Mouse (Mus musculus) brain, embryonic 18.5 days (tissue): ENCODE data around the gene Sycp3.
"Not testable (repeated sequence)": the region's sequence is repeated elsewhere in the genome, so short reads cannot be mapped to it uniquely, and the experiment has no call there.

Experiments
- DNase-seq: peaks from one replicate; pipeline ENCODE4 v3.0.0-alpha.2; 2012; ENCODE audit warnings: low read depth, low spot score

Gene Sycp3

DNA sequence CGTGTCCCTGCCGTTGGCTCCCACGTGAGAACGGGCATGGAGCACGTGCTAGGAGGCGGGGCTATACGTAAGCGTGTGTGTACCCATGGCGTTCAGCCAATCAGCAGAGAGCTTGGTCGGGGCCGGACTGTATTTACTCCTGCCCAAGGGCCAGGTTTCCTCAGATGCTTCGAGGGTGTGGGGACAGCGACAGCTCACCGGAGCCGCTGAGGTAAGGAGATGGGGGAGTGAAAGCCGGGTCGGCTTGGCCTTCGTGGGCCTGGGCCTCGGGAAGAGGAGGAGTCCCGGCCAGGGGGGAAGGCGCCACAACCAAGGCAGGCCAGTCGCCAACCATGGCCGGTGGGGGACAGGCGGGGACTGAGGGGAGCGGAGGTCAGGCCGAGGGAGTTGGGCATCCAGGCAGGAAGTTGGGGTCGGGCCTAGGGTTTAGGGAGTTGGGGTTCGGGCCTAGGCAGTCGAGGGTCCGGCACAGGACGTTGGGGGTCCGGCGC, at the start of gene Sycp3:
Sycp3 (plus strand) TSS at position 68 of the 491 bp plus-strand sequence.
- no peak for DNase-seq

DNA sequence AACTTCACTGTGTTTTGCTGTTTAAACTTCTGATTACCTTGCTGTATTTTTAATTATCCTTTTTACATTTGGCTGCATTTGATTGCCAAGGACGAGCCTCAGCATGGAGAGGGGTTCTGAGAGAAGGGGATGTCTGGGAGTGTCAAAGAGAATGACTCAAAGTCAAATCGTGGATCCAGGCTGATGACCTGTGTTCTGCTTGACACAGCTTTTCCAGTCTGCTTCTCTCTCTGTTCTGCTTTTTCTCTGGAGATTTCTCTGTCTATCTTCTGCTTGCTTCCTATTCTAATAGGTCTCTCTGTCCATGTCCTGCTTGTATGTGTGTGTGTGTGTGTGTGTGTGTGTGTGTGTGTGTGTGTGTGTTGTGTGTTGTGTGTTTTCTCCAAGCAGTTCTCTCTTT, 49.6 kb upstream of the Sycp3 start:
- DNase-seq, result no peak

DNA sequence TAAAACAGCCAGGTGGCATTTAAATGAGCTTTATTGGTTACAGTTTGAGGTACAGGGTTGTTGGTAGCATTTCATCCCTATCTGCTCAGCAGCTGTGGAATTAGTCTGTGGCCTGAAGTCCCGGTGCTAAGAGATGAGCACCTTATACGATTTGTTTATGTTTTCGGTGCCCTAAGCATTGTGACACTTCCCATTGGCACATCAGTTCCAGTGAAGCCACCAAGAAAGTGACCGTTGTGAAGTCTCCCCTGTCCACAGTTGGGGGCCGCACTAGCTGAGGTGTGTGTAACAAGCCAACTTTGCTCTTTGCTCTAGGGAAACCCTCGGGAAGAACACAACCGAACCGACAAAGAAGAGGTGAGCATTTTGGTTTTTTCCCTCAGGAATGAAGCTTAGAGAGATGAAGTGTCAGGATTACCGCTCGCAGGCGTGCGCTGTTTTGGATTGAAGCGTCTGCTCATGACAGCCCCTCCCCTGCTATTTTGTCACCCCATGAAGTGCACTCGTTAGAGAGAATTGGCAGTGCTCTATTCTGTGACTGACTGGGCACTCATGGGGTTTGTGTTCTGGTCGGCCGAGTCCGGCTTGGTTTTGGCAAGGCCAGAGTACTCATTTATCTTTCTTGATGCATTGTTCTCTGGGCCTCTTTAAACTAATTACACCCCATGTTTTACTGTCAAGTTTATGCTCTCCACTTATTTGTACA, 46.9 kb upstream of the Sycp3 start:
- no peak for DNase-seq

DNA sequence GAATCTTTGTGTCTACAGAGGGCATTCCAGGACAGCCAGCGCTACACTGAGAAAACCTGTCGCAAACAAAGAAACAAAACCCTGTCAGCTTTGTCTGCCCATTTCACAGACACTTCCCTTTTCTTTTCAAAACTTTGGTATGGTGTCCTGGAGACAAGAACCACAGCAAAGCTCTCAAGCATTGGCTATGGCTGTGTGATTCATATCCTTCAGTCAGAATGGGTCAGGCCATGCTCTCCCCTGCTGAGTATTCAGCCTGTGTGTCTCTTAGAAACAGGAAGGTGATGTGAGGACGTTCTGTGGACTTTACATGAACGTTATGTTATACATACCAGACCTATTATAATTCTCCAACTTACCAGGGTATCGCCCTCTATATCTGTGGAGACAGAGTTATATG, 41.7 kb upstream of the Sycp3 start:
- DNase-seq, result no peak

DNA sequence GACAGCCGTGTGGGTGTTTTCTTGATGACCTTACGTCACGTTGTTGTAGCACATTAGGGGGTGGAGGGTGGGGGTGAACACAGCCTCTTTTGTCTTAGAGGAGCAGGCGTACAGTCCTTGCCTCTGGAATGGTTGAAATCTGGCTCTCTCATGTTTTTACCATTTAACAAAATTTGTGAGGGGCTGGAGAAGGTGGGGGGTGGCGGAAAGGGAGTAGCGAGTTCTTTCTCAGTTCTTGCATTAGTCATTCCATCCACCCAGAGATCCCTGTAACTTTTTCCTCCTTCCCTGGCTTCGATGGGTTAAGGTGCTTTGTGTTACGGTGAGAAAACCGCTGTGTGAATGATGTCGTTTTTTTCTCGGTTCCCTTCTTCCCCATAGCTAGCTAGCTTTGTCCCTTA, 39.2 kb upstream of the Sycp3 start:
- DNase-seq, result no peak

DNA sequence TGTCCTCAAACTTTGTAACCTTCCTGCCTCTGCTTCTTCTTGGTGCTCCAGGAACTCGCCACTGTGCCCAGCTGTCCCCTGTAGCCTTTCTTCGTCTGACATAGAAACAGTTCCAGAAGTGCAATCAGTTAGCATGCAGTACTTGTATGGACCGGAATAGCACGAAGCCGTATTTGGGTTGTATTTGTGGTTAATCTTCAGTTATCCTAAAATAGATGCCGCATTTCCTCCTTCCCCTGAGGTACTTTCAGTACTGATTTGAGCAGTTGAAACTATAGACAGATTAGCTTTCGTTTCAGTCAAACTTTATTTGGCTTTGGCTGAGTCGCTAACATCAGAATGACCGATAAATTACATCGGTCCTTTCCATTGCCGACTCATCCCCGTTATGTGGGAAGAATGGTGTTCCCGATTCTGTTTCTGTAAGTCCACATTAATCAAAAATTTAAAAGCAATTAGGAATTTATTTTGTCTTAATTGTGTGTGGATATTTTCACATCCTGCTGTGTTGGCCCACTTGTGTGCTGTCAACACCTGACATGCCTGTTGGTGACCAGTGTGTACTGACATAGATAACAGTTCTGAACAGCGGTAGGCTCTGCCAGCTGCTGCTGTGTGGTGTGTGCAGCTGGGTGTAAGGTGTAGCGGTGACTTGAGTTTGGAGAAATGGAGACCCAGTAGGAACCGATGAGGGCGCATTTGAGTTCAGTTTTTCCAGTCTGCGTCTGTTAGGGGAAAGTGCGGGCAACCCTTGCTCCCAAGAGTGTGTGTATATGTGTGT, 38.5 kb upstream of the Sycp3 start:
- no peak for DNase-seq

DNA sequence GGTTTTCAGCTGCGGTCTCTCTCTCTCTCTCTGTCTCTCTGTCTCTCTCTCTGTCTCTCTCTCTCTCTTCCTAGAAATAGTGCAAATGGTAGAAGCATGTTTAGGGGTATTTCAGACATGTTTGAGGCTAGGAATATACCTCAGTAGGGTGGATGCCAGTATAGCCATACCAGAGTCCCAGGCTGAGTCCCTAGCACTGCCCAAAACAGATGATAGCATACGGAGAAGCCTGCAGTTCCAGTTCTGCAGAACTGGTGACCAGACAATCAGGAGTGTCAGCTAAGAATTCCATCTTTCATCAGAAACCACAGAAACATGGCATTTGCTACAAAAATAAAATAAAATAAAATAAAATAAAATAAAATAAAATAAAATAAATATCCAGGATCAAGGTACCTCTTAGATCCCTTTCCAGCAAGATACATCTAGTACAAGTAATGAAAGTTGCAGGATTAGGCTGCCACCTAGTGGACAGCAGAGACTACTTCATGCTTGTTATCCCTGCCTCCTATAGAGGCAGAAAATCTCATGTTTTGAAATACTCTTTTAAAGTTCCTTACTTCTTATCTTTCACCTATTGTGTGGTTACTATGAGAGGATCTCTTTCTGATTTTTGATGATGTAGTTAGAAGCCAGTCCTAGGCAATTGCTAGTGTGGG, 33.1 kb upstream of the Sycp3 start:
- peak; percentile 55 for DNase-seq

DNA sequence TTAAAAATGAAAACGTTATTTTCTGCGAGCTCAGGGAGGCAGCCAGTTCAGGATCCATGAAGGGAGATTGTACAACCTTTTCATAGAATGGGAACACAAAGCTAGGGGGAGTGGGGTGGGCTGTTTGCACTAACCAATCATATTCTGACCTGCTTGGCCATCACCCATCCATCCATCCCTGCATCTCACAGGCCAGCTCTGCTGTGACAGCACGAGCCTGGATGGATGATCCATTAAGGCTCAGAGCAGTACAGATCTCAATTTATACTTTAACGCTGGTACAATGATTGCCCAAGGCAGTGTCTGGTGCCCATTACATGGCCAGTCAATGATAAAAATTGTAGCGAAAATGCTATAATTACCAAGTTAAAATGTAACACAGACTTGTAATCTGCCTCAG, 32.5 kb upstream of the Sycp3 start:
- DNase-seq, result no peak

DNA sequence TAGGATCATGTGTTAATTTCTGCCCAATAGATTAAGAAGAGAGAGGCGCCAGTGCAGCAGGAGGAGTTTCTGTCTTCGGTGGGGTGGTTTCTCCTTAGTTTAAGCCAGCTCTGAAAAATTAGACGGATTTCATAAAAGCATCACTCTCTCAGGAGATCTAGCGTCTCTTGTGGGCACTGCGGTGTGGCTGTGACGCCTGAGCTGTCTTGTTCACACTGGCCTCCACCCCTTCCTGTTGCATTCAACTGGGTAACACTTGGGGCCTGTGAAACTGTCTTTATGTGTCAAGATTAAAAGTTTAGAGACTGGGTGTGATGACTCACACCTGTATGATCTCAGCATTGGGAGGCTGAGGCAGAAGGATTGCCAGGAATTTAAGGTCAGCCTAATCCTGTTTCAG, 31.4 kb upstream of the Sycp3 start:
- no peak for DNase-seq

DNA sequence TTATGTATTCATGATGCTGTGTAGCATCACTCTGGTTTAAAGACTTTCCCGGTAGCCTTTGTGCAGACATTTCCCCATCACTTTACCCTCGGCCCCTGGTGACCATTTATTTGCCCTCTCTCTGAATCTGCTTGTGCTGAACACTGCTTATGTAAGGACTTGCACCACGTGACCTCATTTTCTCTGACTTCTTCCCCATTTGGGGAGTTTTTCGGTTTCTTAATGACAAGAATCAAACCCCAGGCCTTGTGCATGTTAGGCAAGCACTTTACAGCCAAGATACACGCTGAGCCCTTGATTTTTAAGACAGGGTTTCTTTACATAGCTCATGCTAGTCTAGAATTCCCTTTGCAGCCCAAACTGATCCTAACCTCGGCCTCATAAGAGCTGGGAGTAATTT, 18.1 kb upstream of the Sycp3 start:
- DNase-seq, result no peak

DNA sequence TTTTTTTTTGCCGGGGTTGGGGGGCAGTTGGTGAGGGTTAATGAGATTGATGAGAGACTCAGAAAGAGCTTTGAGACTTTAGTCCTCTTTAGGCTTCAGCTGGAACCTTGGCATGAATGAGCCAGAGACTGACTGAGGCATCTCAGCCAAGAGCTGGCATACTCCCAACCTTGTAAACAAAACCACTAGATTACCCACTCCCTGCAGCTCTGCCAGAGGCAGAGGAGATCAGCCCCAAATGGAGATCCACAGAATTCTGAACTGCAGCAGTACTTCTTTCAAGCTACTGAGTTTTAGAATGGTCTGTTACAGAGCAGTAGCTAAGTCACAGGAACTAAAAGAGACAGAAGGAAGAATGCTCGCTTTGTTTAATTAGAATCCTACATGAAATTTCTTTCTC, 8.1 kb upstream of the Sycp3 start:
- DNase-seq, result peak; percentile 42

DNA sequence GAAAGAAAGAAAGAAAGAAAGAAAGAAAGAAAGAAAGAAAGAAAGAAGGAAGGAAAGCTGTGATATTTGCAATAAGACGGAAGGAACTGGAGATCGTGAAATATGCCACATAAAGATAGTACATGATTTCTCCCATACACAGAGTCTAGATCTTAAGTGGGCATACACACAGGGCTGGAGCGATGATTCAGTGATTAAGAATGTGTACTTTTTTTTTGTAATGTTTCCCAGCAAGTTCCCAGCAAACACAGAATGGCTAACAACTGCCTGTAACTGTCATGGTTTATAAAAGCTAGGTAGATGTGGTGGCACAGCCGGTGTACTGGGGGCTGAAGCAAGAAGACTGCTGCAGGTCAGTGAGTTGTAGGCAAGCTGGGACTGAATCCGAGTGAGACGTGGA, 7.4 kb upstream of the Sycp3 start:
- no peak for DNase-seq

DNA sequence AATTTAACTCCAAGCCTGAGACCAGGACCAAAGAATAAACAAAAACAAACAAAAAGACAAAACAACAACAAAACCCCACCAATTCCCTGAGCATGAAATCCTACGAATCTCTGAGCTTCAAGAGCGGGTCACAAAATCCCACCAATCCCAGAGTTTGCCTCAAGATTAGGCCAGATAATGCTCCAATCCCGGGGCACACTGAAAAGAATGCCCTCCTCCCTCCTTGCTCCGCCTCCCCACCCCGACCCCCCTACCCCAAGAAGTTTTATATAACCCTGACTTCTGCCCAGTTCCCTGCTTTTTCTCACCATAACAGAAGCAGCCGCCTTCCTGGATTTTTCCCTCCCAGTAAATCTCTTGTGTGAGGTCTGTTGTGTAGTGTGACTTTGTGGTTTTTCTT, 1.6 kb upstream of the Sycp3 start:
- no peak for DNase-seq

DNA sequence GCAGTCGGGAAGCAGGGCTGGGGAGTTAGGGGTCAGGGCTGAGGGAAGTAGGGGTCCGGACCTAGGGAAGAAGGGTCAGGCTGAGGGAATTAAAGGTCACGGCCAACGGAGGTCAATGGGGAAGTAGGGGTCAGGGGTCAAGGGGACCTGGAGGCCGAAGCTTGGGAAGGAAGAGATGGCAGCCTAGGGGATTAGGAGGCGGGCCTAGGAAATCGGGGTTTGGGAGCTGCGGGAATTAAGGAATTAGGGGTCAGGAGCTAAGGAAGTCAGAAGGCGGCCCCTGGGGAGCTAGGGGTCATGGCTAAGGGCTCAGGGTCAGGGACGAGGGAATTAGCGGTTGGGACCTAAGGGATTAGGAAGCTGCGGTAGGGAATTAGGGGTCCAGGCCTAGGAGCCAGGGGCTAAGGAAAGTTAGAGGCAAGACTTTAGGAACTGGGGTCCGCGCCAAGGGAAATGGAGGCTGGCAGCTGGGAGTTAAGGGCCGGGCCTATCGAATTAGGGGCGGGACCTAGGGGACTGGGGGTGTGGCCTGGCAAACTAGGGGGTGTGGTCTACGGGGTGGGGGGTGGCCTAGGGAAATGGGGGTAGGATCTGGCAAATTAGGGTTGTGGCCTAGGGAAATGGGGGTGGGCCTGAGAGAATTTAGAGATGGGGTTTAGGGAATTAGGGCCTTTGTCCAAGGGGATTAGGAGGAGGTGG, 902 bp downstream of the Sycp3 start:
- no peak for DNase-seq

DNA sequence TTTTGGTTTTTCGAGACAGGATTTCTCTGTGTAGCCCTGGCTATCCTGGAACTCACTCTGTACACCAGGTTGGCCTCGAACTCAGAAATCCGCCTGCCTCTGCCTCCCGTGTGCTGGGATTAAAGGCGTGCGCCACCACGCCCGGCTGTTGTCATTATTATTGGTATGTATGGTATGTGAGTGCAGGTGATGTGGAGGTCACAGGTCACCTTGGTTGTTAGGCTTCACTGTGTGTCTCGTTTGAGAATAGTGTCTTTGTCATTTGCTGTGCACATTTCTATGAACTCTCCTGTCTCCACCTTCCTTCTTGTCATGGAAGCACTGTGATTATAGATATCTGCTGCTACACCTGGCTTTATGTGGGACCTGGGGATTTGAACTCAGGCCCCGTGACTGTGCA, 23.5 kb downstream of the Sycp3 start:
- DNase-seq, result not testable (repeated sequence)

DNA sequence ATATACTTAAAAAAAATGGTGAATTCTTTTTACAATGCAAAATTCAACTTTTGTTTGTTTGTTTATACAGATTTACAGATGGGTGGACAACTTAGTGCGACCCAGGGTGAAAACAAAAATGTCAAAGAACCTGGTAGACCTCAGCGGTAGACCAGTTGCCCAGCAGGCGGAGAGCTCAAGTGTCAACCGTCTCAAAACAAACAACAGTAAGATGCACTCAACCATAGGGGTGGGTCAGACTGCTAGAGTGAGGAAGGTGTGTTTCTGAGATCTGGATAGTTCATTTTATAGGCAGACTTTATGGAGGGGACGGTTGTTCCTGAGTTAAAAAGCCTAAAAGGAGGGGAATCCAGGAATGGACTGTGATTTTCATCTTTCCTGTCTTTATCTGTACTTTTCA, 29.3 kb downstream of the Sycp3 start:
- DNase-seq, result no peak

DNA sequence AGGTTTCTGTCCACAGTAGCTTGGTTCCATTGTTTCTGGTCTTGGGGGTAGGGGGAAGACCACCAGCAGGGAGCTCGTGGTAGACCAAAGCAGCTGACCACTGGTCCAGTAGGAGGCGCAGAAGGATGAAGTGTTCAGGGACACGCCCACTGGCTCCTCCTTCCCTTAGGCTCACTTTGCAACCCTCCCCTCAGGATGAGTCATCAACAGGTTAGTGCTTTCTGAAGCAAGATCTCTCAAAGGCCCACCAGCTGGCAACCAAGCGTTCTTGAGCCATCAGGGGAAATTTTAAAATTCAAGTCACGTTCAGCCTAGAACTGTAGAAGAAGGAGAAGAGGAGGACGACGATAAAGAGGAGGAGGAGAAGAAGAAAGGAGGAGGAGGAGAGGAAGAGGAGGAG, 32.3 kb downstream of the Sycp3 start:
- no peak for DNase-seq

DNA sequence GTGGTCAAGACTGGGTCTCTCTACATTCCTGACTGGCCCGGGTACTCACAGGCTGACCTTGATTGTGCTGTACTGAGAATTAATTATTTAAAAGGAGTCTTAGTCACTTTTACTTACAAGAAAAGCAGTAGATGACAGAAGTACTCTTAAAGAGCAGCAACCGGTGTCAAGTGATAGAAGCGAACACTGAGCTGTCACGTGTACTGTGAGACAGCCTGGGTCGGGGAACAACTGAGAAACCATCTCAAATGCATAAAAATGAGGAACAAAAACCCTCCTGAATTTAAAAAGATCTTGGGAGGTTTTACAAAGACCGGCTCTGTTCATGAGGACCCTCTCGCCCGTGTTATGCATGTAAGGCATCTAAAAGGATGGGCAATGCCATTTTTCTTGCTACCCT, 33.3 kb downstream of the Sycp3 start:
- DNase-seq, result no peak

DNA sequence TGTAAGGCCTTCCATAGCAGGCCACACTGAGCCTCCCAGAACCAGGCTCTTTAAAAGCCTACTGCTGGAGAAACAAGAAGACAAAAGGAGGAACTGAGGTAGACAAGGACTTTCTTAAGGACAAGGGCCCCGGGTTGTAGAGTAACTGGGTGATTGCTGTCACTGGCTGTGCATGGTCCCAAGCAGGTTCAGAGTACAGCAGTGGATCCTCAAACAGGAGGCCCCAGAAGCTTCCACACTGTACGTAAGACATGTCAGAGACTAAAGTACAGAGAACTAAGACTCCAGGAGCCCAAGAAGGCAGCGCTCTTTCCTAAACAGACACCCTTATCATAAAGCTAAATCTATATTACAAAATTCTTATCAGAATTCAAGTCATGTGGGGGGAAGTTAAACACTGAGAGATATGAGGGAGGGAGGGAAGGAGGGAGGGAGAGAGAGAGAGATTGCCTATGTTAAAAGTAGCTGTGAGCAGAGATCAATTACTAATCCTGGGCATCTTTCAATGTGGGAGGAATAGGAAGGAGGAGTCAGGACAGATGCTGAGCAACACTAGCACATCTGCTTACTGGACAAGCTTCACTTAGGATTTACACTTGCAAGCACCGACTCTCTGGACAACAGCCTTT, 35.7 kb downstream of the Sycp3 start:
- no peak for DNase-seq

DNA sequence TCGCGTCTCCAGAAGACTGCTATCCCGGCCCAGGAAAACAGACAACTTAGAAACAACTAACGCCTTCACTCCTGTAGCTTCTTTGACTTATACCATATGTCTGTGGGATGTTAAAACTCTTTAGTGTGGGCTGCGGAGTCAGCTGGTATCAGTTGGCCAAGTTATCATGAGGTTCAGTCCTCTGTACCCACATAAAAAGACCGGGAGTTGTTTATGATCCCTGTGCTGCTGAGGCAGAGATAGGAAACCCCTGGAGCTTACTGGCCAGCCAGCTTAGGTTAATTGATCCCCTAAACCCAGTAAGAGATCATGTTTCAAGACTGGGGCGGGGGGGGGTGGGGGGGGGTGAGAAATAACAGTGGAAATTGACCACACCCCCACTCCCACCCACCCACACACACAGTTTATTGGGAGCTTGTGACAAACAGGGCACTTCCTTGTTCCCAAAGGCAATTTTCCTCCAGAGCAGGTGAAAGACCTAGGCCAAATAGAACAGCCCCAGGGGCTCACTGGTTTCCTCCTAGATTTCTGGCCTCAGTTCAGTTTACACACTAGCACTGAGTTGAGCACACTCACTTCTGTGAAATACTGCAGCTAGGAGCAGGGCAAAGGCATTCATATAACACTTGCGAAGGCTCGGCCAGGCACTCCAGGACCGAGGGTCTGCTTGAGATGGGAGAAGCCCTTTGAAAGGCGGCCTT, 37.6 kb downstream of the Sycp3 start:
- DNase-seq, result no peak

DNA sequence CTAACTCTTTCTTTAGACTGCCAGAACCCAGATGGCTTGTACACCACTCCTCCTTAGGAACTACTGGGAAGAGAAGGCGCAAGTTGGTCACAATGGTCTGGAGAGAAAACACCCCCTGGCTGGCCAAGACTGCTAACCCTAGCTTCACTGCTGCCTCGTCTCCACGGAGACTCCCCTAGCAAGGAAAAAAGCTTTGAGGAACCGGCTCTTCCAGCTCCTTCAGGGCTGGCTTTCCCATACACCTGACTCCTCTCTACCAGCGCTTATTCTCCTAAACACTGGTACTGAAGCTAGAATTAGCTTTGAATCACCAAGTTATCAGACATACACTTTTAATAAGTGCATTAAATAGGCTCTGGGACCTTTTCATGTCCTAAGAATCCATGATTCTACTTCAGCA, 40.6 kb downstream of the Sycp3 start:
- no peak for DNase-seq
